In genomic region chr8:61522132-61522531, GRCm38 (mm10) we compare ENCODE assay signal across 8 mouse cellular contexts. TPM values are rescaled to one million over a fixed set of nuclear protein-coding genes. Genes with fewer than 3 reads are reported as not detected.
DNase-seq lines count a peak whose midpoint lies in the region; ATAC-seq and TF ChIP-seq lines count a peak whose summit lies in the region.

No protein-coding gene starts in this region.

- no peak overlapping the region for H3K27ac ChIP-seq in forebrain, embryonic 15.5 days (replicated peaks)
- no peak overlapping the region for H3K27ac ChIP-seq in forebrain, embryonic 11.5 days (ENCODE audit: low read depth, low read length)
- H3K27ac ChIP-seq in neural tube, embryonic 11.5 days (ENCODE audit: low read depth, low read length) = no peak overlapping the region
- no peak overlapping the region for H3K27ac ChIP-seq in neural tube, embryonic 15.5 days (replicated peaks)
- no peak overlapping the region for H3K27ac ChIP-seq in left cerebral cortex, adult 2 months

- H3K9me3 ChIP-seq in forebrain, embryonic 15.5 days = no peaks in the 10 kb centered on the region
- no peaks in the 10 kb centered on the region for H3K9me3 ChIP-seq in forebrain, embryonic 11.5 days (ENCODE audit: control insufficient read depth, low read length)
- H3K9me3 ChIP-seq in neural tube, embryonic 11.5 days (ENCODE audit: control insufficient read depth, low read length) = no peaks in the 10 kb centered on the region
- no peaks in the 10 kb centered on the region for H3K9me3 ChIP-seq in neural tube, embryonic 15.5 days (replicated peaks)

- H3K27me3 ChIP-seq in forebrain, embryonic 15.5 days = no peaks in the 10 kb centered on the region
- H3K27me3 ChIP-seq in forebrain, embryonic 11.5 days (ENCODE audit: control insufficient read depth, insufficient read depth, low read length) = no peaks in the 10 kb centered on the region
- no peaks in the 10 kb centered on the region for H3K27me3 ChIP-seq in neural tube, embryonic 11.5 days (ENCODE audit: control insufficient read depth, insufficient read depth, low read length)
- no peaks in the 10 kb centered on the region for H3K27me3 ChIP-seq in neural tube, embryonic 15.5 days (replicated peaks)
- H3K27me3 ChIP-seq in splenic B cell, adult 2 months (ENCODE audit: control insufficient read depth, insufficient read depth, low read length, poor library complexity, severe bottlenecking) = no peaks in the 10 kb centered on the region

- intact Hi-C loops in left cerebral cortex, adult 2 months (cut with DNase I) = loop anchor here (5.0 kb wide), 2 partner anchors 355 to 540 kb away; no protein-coding TSS in a partner anchor

- H3K4me3 ChIP-seq in forebrain, embryonic 15.5 days = no peak overlapping the region
- no peak overlapping the region for H3K4me3 ChIP-seq in forebrain, embryonic 11.5 days (ENCODE audit: low read depth, low read length)
- no peak overlapping the region for H3K4me3 ChIP-seq in neural tube, embryonic 11.5 days (ENCODE audit: low read depth, low read length)
- no peak overlapping the region for H3K4me3 ChIP-seq in neural tube, embryonic 15.5 days (replicated peaks)
- no peak overlapping the region for H3K4me3 ChIP-seq in left cerebral cortex, adult 2 months

- 14% methylated on average over 1 of the region's 1 CpGs for WGBS in forebrain, embryonic 15.5 days
- 19% methylated on average over 1 of the region's 1 CpGs for WGBS in forebrain, embryonic 11.5 days
- 6% methylated on average over 1 of the region's 1 CpGs for WGBS in neural tube, embryonic 11.5 days
- WGBS in neural tube, embryonic 15.5 days = 14% methylated on average over 1 of the region's 1 CpGs

- H3K4me1 ChIP-seq in forebrain, embryonic 15.5 days = 0 out of 2 replicates have a peak, but pooled peaks cover 3% of the 10 kb centered on the region
- peaks cover 3% of the 10 kb centered on the region; the same call in 1 of the 2 replicates for H3K4me1 ChIP-seq in forebrain, embryonic 11.5 days (replicated peaks; ENCODE audit: control insufficient read depth, insufficient read depth, low read length)
- no peaks in the 10 kb centered on the region for H3K4me1 ChIP-seq in neural tube, embryonic 11.5 days (ENCODE audit: control insufficient read depth, insufficient read depth, low read length)
- no peaks in the 10 kb centered on the region for H3K4me1 ChIP-seq in neural tube, embryonic 15.5 days

- peak; percentile 65 for TF ChIP-seq CTCF in left cerebral cortex, adult 2 months (IDR thresholded peaks at IDR 0.05)

- no peaks in the 10 kb centered on the region for H3K36me3 ChIP-seq in forebrain, embryonic 15.5 days
- H3K36me3 ChIP-seq in forebrain, embryonic 11.5 days (ENCODE audit: control insufficient read depth, insufficient read depth, low read length) = peaks cover 2% of the 10 kb centered on the region
- H3K36me3 ChIP-seq in neural tube, embryonic 11.5 days (ENCODE audit: control insufficient read depth, insufficient read depth, low read length) = no peaks in the 10 kb centered on the region; the same call in 1 of the 2 replicates
- H3K36me3 ChIP-seq in neural tube, embryonic 15.5 days = no peaks in the 10 kb centered on the region
- no peaks in the 10 kb centered on the region for H3K36me3 ChIP-seq in splenic B cell, adult 2 months (ENCODE audit: control insufficient read depth, insufficient read depth, low read length, poor library complexity, severe bottlenecking)

- 0 out of 2 replicates have a peak, but pooled peaks have one; percentile 35 for ATAC-seq in forebrain, embryonic 15.5 days (replicated peaks)
- no peak for ATAC-seq in forebrain, embryonic 11.5 days (replicated peaks; ENCODE audit: low FRiP score)
- ATAC-seq in neural tube, embryonic 11.5 days (ENCODE audit: insufficient read depth, low FRiP score, low TSS enrichment) = no peak
- no peak for ATAC-seq in neural tube, embryonic 15.5 days (ENCODE audit: low FRiP score)
- ATAC-seq in activated CD4-positive, CD25-positive, alpha-beta regulatory T cell, adult 4 months = peak; percentile 52

- no peak for DNase-seq in forebrain, embryonic 11.5 days (ENCODE audit: low spot score)
- peak; percentile 24 for DNase-seq in neural tube, embryonic 11.5 days (ENCODE audit: low spot score)
- peak; percentile 24 to 59 for DNase-seq in left cerebral cortex, adult 2 months (ENCODE audit: extremely low spot score in 1 of 2, low spot score in 2 of 2)
- DNase-seq in splenic B cell, adult 2 months (ENCODE audit: low read depth, low spot score) = peak; percentile 27
- no peak for DNase-seq in gastrocnemius, adult 8-10 months (ENCODE audit: low spot score in 2 of 2)

- H3K9ac ChIP-seq in forebrain, embryonic 15.5 days (replicated peaks) = no peak overlapping the region
- no peak overlapping the region for H3K9ac ChIP-seq in forebrain, embryonic 11.5 days (ENCODE audit: low read length)
- no peak overlapping the region for H3K9ac ChIP-seq in neural tube, embryonic 11.5 days (ENCODE audit: low read length)
- no peak overlapping the region for H3K9ac ChIP-seq in neural tube, embryonic 15.5 days (replicated peaks)

- no peak overlapping the region for H3K4me2 ChIP-seq in forebrain, embryonic 15.5 days (replicated peaks)
- no peak overlapping the region for H3K4me2 ChIP-seq in forebrain, embryonic 11.5 days (ENCODE audit: low read depth, low read length, severe bottlenecking)
- H3K4me2 ChIP-seq in neural tube, embryonic 11.5 days (ENCODE audit: low read depth) = no peak overlapping the region
- H3K4me2 ChIP-seq in neural tube, embryonic 15.5 days = no peak overlapping the region

RNA-seq across cellular contexts. Expression of gene Cbr4, which starts 34.6 kb away (rescaled TPM):
- 19.2 and 23.8 TPM in 2 replicates for polyA plus RNA-seq in forebrain, embryonic 15.5 days (2015; fragmentation: Nextera tagmentation; extraction: Ambion mirVana)
- 27.9 and 31.0 TPM in 2 replicates for polyA plus RNA-seq in forebrain, embryonic 11.5 days (2014; fragmentation: Nextera tagmentation; extraction: Ambion mirVana)
- polyA plus RNA-seq in neural tube, embryonic 11.5 days (2014; fragmentation: Nextera tagmentation; extraction: Ambion mirVana) = 25.2 and 26.5 TPM in 2 replicates
- 17.2 and 25.4 TPM in 2 replicates for polyA plus RNA-seq in neural tube, embryonic 15.5 days (2015; fragmentation: Nextera tagmentation; extraction: Ambion mirVana)
- 10 to 100 TPM; 17.3 to 27.7 TPM for polyA plus RNA-seq in activated CD4-positive, CD25-positive, alpha-beta regulatory T cell, adult 4 months (2017; shearing (Covaris generic))
- 10 to 100 TPM; 18.6 to 19.1 TPM for total RNA-seq in left cerebral cortex, adult 2 months (2021)
- 10 to 100 TPM; 29.5 to 38.0 (median 35.8) TPM for total RNA-seq in gastrocnemius, adult 8-10 months (2022)

Comparison
In these comparisons a context has a peak if more than half of its experiments do, and no peak if none do; other contexts are left out.
1. ATAC-seq: peak in forebrain, embryonic 15.5 days (single experiment) and activated CD4-positive, CD25-positive, alpha-beta regulatory T cell, adult 4 months (single experiment); none in forebrain, embryonic 11.5 days (single experiment), neural tube, embryonic 11.5 days (single experiment) and neural tube, embryonic 15.5 days (single experiment).
2. DNase-seq: peak in neural tube, embryonic 11.5 days (single experiment), left cerebral cortex, adult 2 months (2 of 2) and splenic B cell, adult 2 months (single experiment); none in forebrain, embryonic 11.5 days (single experiment) and gastrocnemius, adult 8-10 months (0 of 2).